Mouse (Mus musculus) thymus, adult 2 months (tissue): ENCODE measurements around the gene Rasa2.

ENCODE experiments used
- CTCF ChIP-seq: fragments of 200-500 bp; IDR thresholded peaks from 2 replicates; pipeline ENCODE4 v1.5.1; 2012; ENCODE audit warnings: mild to moderate bottlenecking, control low read depth, low read length, moderate library complexity, borderline replicate concordance; ENCODE audit not compliant: control insufficient read depth, poor library complexity, insufficient read depth; ENCODE audit errors: extremely low read depth
- POLR2A ChIP-seq: fragments of 200-500 bp; IDR thresholded peaks from 2 replicates; pipeline ENCODE4 v1.6.1; 2012; ENCODE audit warnings: mild to moderate bottlenecking, low read length, control low read depth, moderate library complexity; ENCODE audit not compliant: control insufficient read depth, poor library complexity, insufficient read depth; ENCODE audit errors: extremely low read depth

DNA sequence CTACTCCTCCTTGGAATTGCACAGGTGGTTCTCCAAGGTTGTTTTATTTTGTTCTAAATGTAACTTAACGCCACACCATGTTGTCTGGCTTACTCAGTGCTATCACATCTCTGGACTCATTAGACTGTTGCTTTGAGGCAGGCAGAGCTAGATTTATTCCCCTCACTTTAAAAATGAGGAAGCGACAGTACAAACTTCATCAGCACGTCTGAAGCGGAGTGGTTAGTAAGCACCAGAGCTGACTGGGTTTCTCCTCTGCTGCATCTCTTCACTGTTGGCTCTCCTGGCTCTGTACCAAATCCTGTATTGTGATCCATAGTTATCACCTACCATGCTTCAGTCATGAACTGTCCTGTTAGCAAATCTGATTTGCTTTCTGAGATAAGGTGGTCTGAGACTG lies 53.2 kb downstream of the Rasa2 start:
- TF ChIP-seq CTCF = no peak
- TF ChIP-seq POLR2A = no peak
